Mouse (Mus musculus) liver (tissue): ENCODE measurements around the gene Erich3.

Source experiments
- DNase-seq: peaks from one replicate; pipeline ENCODE4 v3.0.0-alpha.2; 2020; ENCODE audit warnings: mixed read lengths

Gene Erich3

GRCm38 (mm10) chr3:154778836-154779595 lies 115.4 kb downstream of the Erich3 start:
- DNase-seq, result no peak

GRCm38 (mm10) chr3:154786354-154786753 lies 122.7 kb downstream of the Erich3 start:
- DNase-seq, result no peak

- DNase-seq, result no peak
These were observed 124.0 kb downstream of the Erich3 start for GRCm38 (mm10) chr3:154787611-154788010.

- no peak for DNase-seq
These were observed 129.9 kb downstream of the Erich3 start for GRCm38 (mm10) chr3:154793571-154793970.

- no peak for DNase-seq
These were observed 135.1 kb downstream of the Erich3 start for GRCm38 (mm10) chr3:154798806-154799205.

GRCm38 (mm10) chr3:154800454-154800853 lies 136.8 kb downstream of the Erich3 start:
- DNase-seq, result no peak

GRCm38 (mm10) chr3:154800888-154801429 lies 137.3 kb downstream of the Erich3 start:
- no peak for DNase-seq

- peak; percentile 5 for DNase-seq
These were observed 143.0 kb downstream of the Erich3 start for GRCm38 (mm10) chr3:154806626-154807025.

- DNase-seq, result no peak
These were observed 146.7 kb downstream of the Erich3 start for GRCm38 (mm10) chr3:154810273-154810870.

GRCm38 (mm10) chr3:154811281-154811680 lies 147.6 kb downstream of the Erich3 start:
- no peak for DNase-seq

- DNase-seq, result no peak
These were observed 148.2 kb downstream of the Erich3 start for GRCm38 (mm10) chr3:154811833-154812232.

GRCm38 (mm10) chr3:154812893-154813292 lies 149.2 kb downstream of the Erich3 start:
- no peak for DNase-seq

- no peak for DNase-seq
These were observed 151.9 kb downstream of the Erich3 start for GRCm38 (mm10) chr3:154815606-154816005.

GRCm38 (mm10) chr3:154816231-154816630 lies 152.6 kb downstream of the Erich3 start:
- DNase-seq, result no peak

- DNase-seq, result no peak
These were observed 153.4 kb downstream of the Erich3 start for GRCm38 (mm10) chr3:154816801-154817625.
